Mouse (Mus musculus): ENCODE measurements around the gene Ephb1. TPM values are rescaled to one million over a fixed set of nuclear protein-coding genes. Genes with fewer than 3 reads are reported as not detected.

Ephb1 gene
- total and polyA plus RNA-seq, 3 experiments = not detected

DNA sequence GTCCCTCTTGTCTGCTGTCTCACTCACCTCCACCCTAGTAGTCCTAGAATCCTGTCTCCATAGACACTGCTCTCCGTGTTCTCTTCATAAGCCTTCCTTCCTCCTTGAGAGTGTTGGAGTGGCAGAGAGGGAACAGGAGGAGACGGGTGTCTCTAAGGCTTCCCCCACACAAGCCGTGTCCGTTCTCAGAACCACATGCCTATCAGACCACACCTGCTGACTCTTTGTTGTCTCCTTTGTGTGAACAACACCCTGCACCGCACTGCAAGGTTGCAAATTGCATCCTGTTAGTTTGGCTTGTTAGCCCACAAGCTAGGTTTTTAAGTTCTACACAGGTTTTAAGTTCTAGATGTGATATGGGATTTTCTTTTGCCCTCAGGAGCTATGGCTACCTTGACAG lies 435.2 kb downstream of the Ephb1 start:
- no peaks in the 10 kb centered on the region for H3K79me2 ChIP-seq (ENCODE audit: control insufficient read depth, insufficient read depth, low read length, poor library complexity)
- no peaks in the 10 kb centered on the region for H3K27me3 ChIP-seq (ENCODE audit: control insufficient read depth in 1 of 2, insufficient read depth in 2 of 2, low read length in 2 of 2)
- TF ChIP-seq E2F4 (IDR thresholded peaks at IDR 0.05; ENCODE audit: borderline replicate concordance, low read depth, low read length) = no peak
- TF ChIP-seq ETS1 (IDR thresholded peaks at IDR 0.05; ENCODE audit: low read depth, low read length) = no peak
- TF ChIP-seq MYC (IDR thresholded peaks at IDR 0.05; ENCODE audit: low read depth, low read length) = no peak
- no peak for TF ChIP-seq CHD1 (IDR thresholded peaks at IDR 0.05; ENCODE audit: low read depth, low read length)
- TF ChIP-seq BHLHE40 (IDR thresholded peaks at IDR 0.05; ENCODE audit: borderline replicate concordance, low read depth, low read length) = no peak
- no peak for TF ChIP-seq TCF12 (IDR thresholded peaks at IDR 0.05; ENCODE audit: low read depth, low read length)
- TF ChIP-seq POLR2AphosphoS2 (IDR thresholded peaks at IDR 0.05; ENCODE audit: low read length) = no peak
- no peak for TF ChIP-seq JUND (IDR thresholded peaks at IDR 0.05; ENCODE audit: low read depth, low read length)
- no peak for TF ChIP-seq RCOR1 (IDR thresholded peaks at IDR 0.05; ENCODE audit: low read depth, low read length)
- no peak for TF ChIP-seq CHD2 (IDR thresholded peaks at IDR 0.05; ENCODE audit: low read length)
- TF ChIP-seq ZNF384 (IDR thresholded peaks at IDR 0.05; ENCODE audit: low read depth, low read length) = no peak
- no peak for TF ChIP-seq MYB (IDR thresholded peaks at IDR 0.05; ENCODE audit: low read depth, low read length)
- no peak for TF ChIP-seq ELF1 (IDR thresholded peaks at IDR 0.05; ENCODE audit: low read depth, low read length)
- no peak for DNase-seq (ENCODE audit: low read depth, low spot score)
- H3K9ac ChIP-seq (ENCODE audit: control insufficient read depth, low read depth, low read length, poor library complexity, severe bottlenecking) = no peak overlapping the region
- H3K4me3 ChIP-seq (ENCODE audit: control insufficient read depth in 1 of 2, insufficient read depth in 1 of 2, low read depth in 2 of 2, low read length in 2 of 2) = no peak overlapping the region
- no peaks in the 10 kb centered on the region for H3K36me3 ChIP-seq (ENCODE audit: control insufficient read depth in 1 of 2, insufficient read depth in 2 of 2, low read length in 2 of 2)
- H3K27ac ChIP-seq (ENCODE audit: control insufficient read depth, low read depth, low read length) = no peak overlapping the region
- no peaks in the 10 kb centered on the region for H3K9me3 ChIP-seq (replicated peaks; ENCODE audit: insufficient read depth, low read length)
- no peaks in the 10 kb centered on the region for H3K4me1 ChIP-seq (ENCODE audit: control insufficient read depth in 1 of 2, insufficient read depth in 2 of 2, low read length in 2 of 2)

DNA sequence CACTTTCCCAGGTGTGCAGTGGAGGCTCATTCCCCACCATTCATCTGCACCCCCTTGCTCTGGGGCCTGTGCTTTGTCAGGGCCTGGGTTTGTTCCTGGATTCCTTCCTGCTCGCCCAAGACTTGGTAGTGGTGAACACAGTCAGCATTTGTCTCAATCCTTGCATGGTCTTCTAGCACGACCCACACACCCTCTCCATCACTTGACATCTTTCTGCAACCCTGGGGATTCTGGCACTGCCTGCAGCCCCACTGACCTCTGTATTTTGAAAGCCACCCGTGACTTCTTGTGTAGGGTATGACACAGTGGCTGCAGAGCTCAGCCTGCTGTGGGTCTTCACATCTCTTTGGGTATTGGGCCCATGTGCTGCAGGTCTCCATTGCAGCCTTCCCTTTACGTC lies 435.7 kb downstream of the Ephb1 start:
- H3K9ac ChIP-seq (ENCODE audit: control insufficient read depth, low read depth, low read length, poor library complexity, severe bottlenecking) = no peak overlapping the region
- no peaks in the 10 kb centered on the region for H3K79me2 ChIP-seq (ENCODE audit: control insufficient read depth, insufficient read depth, low read length, poor library complexity)
- TF ChIP-seq MAFK (IDR thresholded peaks at IDR 0.05; ENCODE audit: borderline replicate concordance, low read depth, low read length) (no peak), POLR2AphosphoS5 (IDR thresholded peaks at IDR 0.05; ENCODE audit: borderline replicate concordance, low read depth, low read length) (no peak), UBTF (IDR thresholded peaks at IDR 0.05; ENCODE audit: borderline replicate concordance, insufficient read depth, low read depth, low read length) (no peak), MXI1 (IDR thresholded peaks at IDR 0.05; ENCODE audit: low read depth, low read length) (no peak), ZMIZ1 (IDR thresholded peaks at IDR 0.05; ENCODE audit: low read depth, low read length) (no peak), NELFE (IDR thresholded peaks at IDR 0.05; ENCODE audit: low read depth, low read length) (no peak), EP300 (IDR thresholded peaks at IDR 0.05; ENCODE audit: low read depth in 1 of 2, low read length in 2 of 2) (no peak), POLR2A (IDR thresholded peaks at IDR 0.05; ENCODE audit: control insufficient read depth in 1 of 2, insufficient read depth in 1 of 2, low read depth in 1 of 2, low read length in 2 of 2, poor library complexity in 1 of 2) (no peak)
- H3K27me3 ChIP-seq (ENCODE audit: control insufficient read depth in 1 of 2, insufficient read depth in 2 of 2, low read length in 2 of 2) = no peaks in the 10 kb centered on the region
- H3K9me3 ChIP-seq (replicated peaks; ENCODE audit: insufficient read depth, low read length) = no peaks in the 10 kb centered on the region
- H3K27ac ChIP-seq (ENCODE audit: control insufficient read depth, low read depth, low read length) = no peak overlapping the region
- no peaks in the 10 kb centered on the region for H3K36me3 ChIP-seq (ENCODE audit: control insufficient read depth in 1 of 2, insufficient read depth in 2 of 2, low read length in 2 of 2)
- H3K4me3 ChIP-seq (ENCODE audit: control insufficient read depth in 1 of 2, insufficient read depth in 1 of 2, low read depth in 2 of 2, low read length in 2 of 2) = no peak overlapping the region
- DNase-seq (ENCODE audit: low read depth, low spot score) = no peak
- no peaks in the 10 kb centered on the region for H3K4me1 ChIP-seq (ENCODE audit: control insufficient read depth in 1 of 2, insufficient read depth in 2 of 2, low read length in 2 of 2)
